Mouse (Mus musculus): ENCODE data around the gene Gpatch8. TPM values are rescaled to one million over a fixed set of nuclear protein-coding genes. Genes with fewer than 3 reads are reported as not detected.

Gene Gpatch8
- total RNA-seq, 2 experiments from 2014 or later, result 57.3 to 65.4 TPM

Other genes starting within 250 kb of the Gpatch8 start
- gene Ubtf, start 236.7 kb downstream of the Gpatch8 start, total RNA-seq (2015; ENCODE audit: low replicate concordance), result 77.5 and 82.2 TPM in 2 replicates
- gene Ubtf, start 236.7 kb downstream of the Gpatch8 start, total RNA-seq (2017; ENCODE audit: low replicate concordance), result 281 and 468 TPM in 2 replicates
- gene Slc4a1, start 190.2 kb downstream of the Gpatch8 start, total RNA-seq (2015; ENCODE audit: low replicate concordance), result 5,198 and 5,361 TPM in 2 replicates
- 5,184 and 5,388 TPM in 2 replicates for gene Slc4a1, start 190.2 kb downstream of the Gpatch8 start, total RNA-seq (2017; ENCODE audit: low replicate concordance)
- not detected in 2 replicates for gene Rundc3a, start 163.0 kb downstream of the Gpatch8 start, total RNA-seq (2015; ENCODE audit: low replicate concordance)
- gene Rundc3a, start 163.0 kb downstream of the Gpatch8 start, total RNA-seq (2017; ENCODE audit: low replicate concordance), result not detected in 2 replicates
- gene Slc25a39, start 148.4 kb downstream of the Gpatch8 start, total RNA-seq (2015; ENCODE audit: low replicate concordance), result 211 and 271 TPM in 2 replicates
- 78.9 and 80.8 TPM in 2 replicates for gene Slc25a39, start 148.4 kb downstream of the Gpatch8 start, total RNA-seq (2017; ENCODE audit: low replicate concordance)
- 90.1 and 125 TPM in 2 replicates for gene Grn, start 126.1 kb downstream of the Gpatch8 start, total RNA-seq (2015; ENCODE audit: low replicate concordance)
- 38.5 and 49.9 TPM in 2 replicates for gene Grn, start 126.1 kb downstream of the Gpatch8 start, total RNA-seq (2017; ENCODE audit: low replicate concordance)
- not detected in 2 replicates for gene Fam171a2, start 108.7 kb downstream of the Gpatch8 start, total RNA-seq (2015; ENCODE audit: low replicate concordance)
- gene Fam171a2, start 108.7 kb downstream of the Gpatch8 start, total RNA-seq (2017; ENCODE audit: low replicate concordance), result not detected in 2 replicates
- gene Itga2b, start 86.3 kb downstream of the Gpatch8 start, total RNA-seq (2015; ENCODE audit: low replicate concordance), result 4.2 and 15.9 TPM in 2 replicates
- gene Itga2b, start 86.3 kb downstream of the Gpatch8 start, total RNA-seq (2017; ENCODE audit: low replicate concordance), result 20.4 and 34.3 TPM in 2 replicates
- gene Gm11627, start 23.1 kb upstream of the Gpatch8 start, total RNA-seq (2015; ENCODE audit: low replicate concordance), result not detected in 2 replicates
- not detected in 2 replicates for gene Gm11627, start 23.1 kb upstream of the Gpatch8 start, total RNA-seq (2017; ENCODE audit: low replicate concordance)
- not detected in 2 replicates for gene Fzd2, start 48.0 kb upstream of the Gpatch8 start, total RNA-seq (2015; ENCODE audit: low replicate concordance)
- gene Fzd2, start 48.0 kb upstream of the Gpatch8 start, total RNA-seq (2017; ENCODE audit: low replicate concordance), result not detected in 2 replicates
- gene Meioc, start 107.3 kb upstream of the Gpatch8 start, total RNA-seq (2015; ENCODE audit: low replicate concordance), result not detected in 2 replicates
- gene Meioc, start 107.3 kb upstream of the Gpatch8 start, total RNA-seq (2017; ENCODE audit: low replicate concordance), result not detected in 2 replicates
- gene Ccdc43, start 141.4 kb upstream of the Gpatch8 start, total RNA-seq (2015; ENCODE audit: low replicate concordance), result 6.7 and 7.6 TPM in 2 replicates
- gene Ccdc43, start 141.4 kb upstream of the Gpatch8 start, total RNA-seq (2017; ENCODE audit: low replicate concordance), result 4.0 and 8.1 TPM in 2 replicates
- not detected in 2 replicates for gene Adam11, start 205.0 kb upstream of the Gpatch8 start, total RNA-seq (2015; ENCODE audit: low replicate concordance)
- not detected in 2 replicates for gene Adam11, start 205.0 kb upstream of the Gpatch8 start, total RNA-seq (2017; ENCODE audit: low replicate concordance)